Mouse (Mus musculus) erythroblast, adult 5-6 weeks (primary cell): Measurements from ENCODE around the gene Kansl1. TPM values are rescaled to one million over a fixed set of nuclear protein-coding genes. Genes with fewer than 3 reads are reported as not detected.

ENCODE experiments used
- total RNA-seq, 2 experiments: library from RNA; stranded (forward) in 1 of 2; stranded (reverse) in 1 of 2; fragments of 150-400 nt in 1 of 2; fragments of 200-764, 138-1000 nt in 1 of 2; gene quantifications; 2 replicates each; pipeline versions ENCODE4 v1.2.3 to v1.2.4; 2015 to 2017; ENCODE audit warnings: low replicate concordance in 2 of 2

Kansl1 gene
- total RNA-seq, 2 experiments from 2014 or later = 20.6 to 20.8 TPM

Other genes starting within 250 kb of the Kansl1 start
- gene Mapt, start 237.5 kb downstream of the Kansl1 start, total RNA-seq (2015; ENCODE audit: low replicate concordance) = not detected in 2 replicates
- not detected in 2 replicates for gene Mapt, start 237.5 kb downstream of the Kansl1 start, total RNA-seq (2017; ENCODE audit: low replicate concordance)
- gene Cdc27, start 81.8 kb upstream of the Kansl1 start, total RNA-seq (2015; ENCODE audit: low replicate concordance) = 32.6 and 41.5 TPM in 2 replicates
- gene Cdc27, start 81.8 kb upstream of the Kansl1 start, total RNA-seq (2017; ENCODE audit: low replicate concordance) = 23.7 and 28.3 TPM in 2 replicates
- not detected in 2 replicates for gene Myl4, start 81.8 kb upstream of the Kansl1 start, total RNA-seq (2015; ENCODE audit: low replicate concordance)
- gene Myl4, start 81.8 kb upstream of the Kansl1 start, total RNA-seq (2017; ENCODE audit: low replicate concordance) = not detected in 2 replicates
- gene Itgb3, start 139.1 kb upstream of the Kansl1 start, total RNA-seq (2015; ENCODE audit: low replicate concordance) = 0.84 and 4.2 TPM in 2 replicates
- 3.0 and 3.1 TPM in 2 replicates for gene Itgb3, start 139.1 kb upstream of the Kansl1 start, total RNA-seq (2017; ENCODE audit: low replicate concordance)
- not detected in 2 replicates for gene Gm11639, start 216.8 kb upstream of the Kansl1 start, total RNA-seq (2015; ENCODE audit: low replicate concordance)
- not detected in 2 replicates for gene Gm11639, start 216.8 kb upstream of the Kansl1 start, total RNA-seq (2017; ENCODE audit: low replicate concordance)